1 mouse cellular context compared by ENCODE assay signal in genomic region chr3:90515242-90515641, GRCm38 (mm10).
TF ChIP-seq lines count a peak whose summit lies in the region.

No protein-coding gene starts in this region.

TF ChIP-seq in CH12.LX, 34 proteins besides CTCF, POLR2A, EP300 and RAD21:
- TF ChIP-seq KAT2A (IDR thresholded peaks at IDR 0.05; ENCODE audit: insufficient replicate concordance, low read length), result no peak
- no peak for TF ChIP-seq TBP (conservative IDR thresholded peaks at IDR 0.05; ENCODE audit: low read depth, low read length)
- TF ChIP-seq PAX5 (IDR thresholded peaks at IDR 0.05; ENCODE audit: low read length), result no peak
- no peak for TF ChIP-seq CHD2 (IDR thresholded peaks at IDR 0.05; ENCODE audit: low read length)
- TF ChIP-seq USF2 (conservative IDR thresholded peaks at IDR 0.05; ENCODE audit: low read depth, low read length), result no peak
- TF ChIP-seq MAX (IDR thresholded peaks at IDR 0.05; ENCODE audit: low read length), result no peak
- no peak for TF ChIP-seq MAZ (IDR thresholded peaks at IDR 0.05; ENCODE audit: low read depth, low read length)
- TF ChIP-seq MYC (IDR thresholded peaks at IDR 0.05; ENCODE audit: low read depth, low read length), result no peak
- TF ChIP-seq POLR2AphosphoS2 (IDR thresholded peaks at IDR 0.05; ENCODE audit: low read depth, low read length), result no peak
- no peak for TF ChIP-seq RCOR1 (conservative IDR thresholded peaks at IDR 0.05; ENCODE audit: low read depth, low read length)
- TF ChIP-seq JUND (conservative IDR thresholded peaks at IDR 0.05; ENCODE audit: low read depth, low read length), result no peak
- TF ChIP-seq USF1 (IDR thresholded peaks at IDR 0.05; ENCODE audit: low read depth, low read length), result no peak
- TF ChIP-seq NRF1 (IDR thresholded peaks at IDR 0.05; ENCODE audit: low read depth, low read length), result no peak
- TF ChIP-seq BHLHE40 (IDR thresholded peaks at IDR 0.05; ENCODE audit: low read depth, low read length), result no peak
- no peak for TF ChIP-seq ETS1 (conservative IDR thresholded peaks at IDR 0.05; ENCODE audit: low read depth, low read length)
- no peak for TF ChIP-seq ZNF384 (IDR thresholded peaks at IDR 0.05; ENCODE audit: low read depth, low read length)
